In the genomic region with DNA sequence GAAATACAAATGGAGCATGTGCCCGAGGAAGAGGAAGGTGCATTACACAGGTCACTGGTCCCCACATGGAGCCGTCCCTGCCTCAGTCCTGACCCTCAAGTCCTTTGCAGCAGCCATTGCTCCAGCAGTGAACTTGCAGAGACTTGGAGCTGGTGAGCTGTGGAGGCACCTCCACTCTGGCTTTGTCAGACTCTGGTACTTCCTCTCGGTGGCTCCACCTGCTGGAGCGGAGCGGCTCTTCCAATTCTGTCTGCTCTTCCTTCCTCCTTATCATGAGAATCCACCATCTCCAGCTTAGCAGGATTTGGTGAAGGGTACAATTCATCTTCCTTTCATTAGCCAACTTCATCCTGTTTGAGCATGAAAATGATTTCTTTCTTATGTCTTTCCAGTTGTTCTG, we compare ENCODE assay signal across 8 mouse cellular contexts.
DNase-seq lines count a peak whose midpoint lies in the region; ATAC-seq and TF ChIP-seq lines count a peak whose summit lies in the region.

No protein-coding gene starts in this region.

- H3K4me2 ChIP-seq in kidney, postnatal 0 days (ENCODE audit: low read length) = no peak overlapping the region

- no peak for ATAC-seq in kidney, postnatal 0 days (replicated peaks; ENCODE audit: low FRiP score, low read depth)
- 0 out of 2 replicates have a peak, but pooled peaks have one; percentile 26 for ATAC-seq in megakaryocyte progenitor cell, adult 5-6 weeks (replicated peaks; ENCODE audit: poor library complexity)

- H3K9me3 ChIP-seq in kidney, postnatal 0 days (replicated peaks; ENCODE audit: low read length) = no peaks in the 10 kb centered on the region

- DNase-seq in gastrocnemius, adult 18-20 months (ENCODE audit: low spot score) = peak; percentile 6
- no peak for DNase-seq in gastrocnemius, adult 8-10 months (ENCODE audit: low spot score in 2 of 2)
- DNase-seq in testis, postnatal 14 days (ENCODE audit: low spot score) = no peak
- peak; percentile 59 for DNase-seq in kidney, postnatal 0 days (ENCODE audit: low spot score)
- DNase-seq in adipocyte (ENCODE audit: low spot score) = no peak

- no peak overlapping the region for H3K9ac ChIP-seq in kidney, postnatal 0 days (ENCODE audit: low read depth, low read length)

- no peaks in the 10 kb centered on the region for H3K4me1 ChIP-seq in testis, adult 2 months (ENCODE audit: control insufficient read depth, insufficient read depth, low read length)
- no peaks in the 10 kb centered on the region for H3K4me1 ChIP-seq in cortical plate, adult 2 months (ENCODE audit: control insufficient read depth, insufficient read depth, low read length)
- H3K4me1 ChIP-seq in kidney, postnatal 0 days (replicated peaks; ENCODE audit: insufficient read depth, low read length) = no peaks in the 10 kb centered on the region

- H3K4me3 ChIP-seq in testis, adult 2 months (ENCODE audit: control insufficient read depth, low read depth, low read length) = no peak overlapping the region
- no peak overlapping the region for H3K4me3 ChIP-seq in cortical plate, adult 2 months (ENCODE audit: insufficient read depth, low read length)
- H3K4me3 ChIP-seq in kidney, postnatal 0 days (replicated peaks; ENCODE audit: low read depth, low read length) = no peak overlapping the region

- WGBS in kidney, postnatal 0 days = 50% methylated on average over 5 of the region's 5 CpGs

- peak; percentile 29; the same call in 1 of the 2 replicates for TF ChIP-seq CTCF in testis, adult 2 months (IDR thresholded peaks at IDR 0.05; ENCODE audit: control insufficient read depth, insufficient read depth, insufficient replicate concordance, low read depth, low read length)
- TF ChIP-seq CTCF in cortical plate, adult 2 months (IDR thresholded peaks at IDR 0.05; ENCODE audit: extremely low read depth, insufficient read depth, low read length) = peak; percentile 37; the same call in 1 of the 2 replicates
- TF ChIP-seq CTCF in kidney, postnatal 0 days (IDR thresholded peaks at IDR 0.05; ENCODE audit: low read depth) = peak; percentile 65

- no peaks in the 10 kb centered on the region for H3K36me3 ChIP-seq in testis, adult 2 months (ENCODE audit: control insufficient read depth, insufficient read depth, low read length)
- H3K36me3 ChIP-seq in kidney, postnatal 0 days (ENCODE audit: insufficient read depth, low read length) = no peaks in the 10 kb centered on the region

- no peak overlapping the region for H3K27ac ChIP-seq in testis, adult 2 months (ENCODE audit: control insufficient read depth, insufficient read depth, low read depth, low read length)
- H3K27ac ChIP-seq in cortical plate, adult 2 months (ENCODE audit: insufficient read depth, low read length) = no peak overlapping the region
- no peak overlapping the region for H3K27ac ChIP-seq in kidney, postnatal 0 days

- H3K27me3 ChIP-seq in testis, adult 2 months (ENCODE audit: control insufficient read depth, insufficient read depth, low read length) = no peaks in the 10 kb centered on the region
- H3K27me3 ChIP-seq in kidney, postnatal 0 days (ENCODE audit: insufficient read depth, low read length) = no peaks in the 10 kb centered on the region

- no peak for TF ChIP-seq POLR2A in testis, adult 2 months (IDR thresholded peaks at IDR 0.05; ENCODE audit: control insufficient read depth, low read depth, low read length)
- TF ChIP-seq POLR2A in cortical plate, adult 2 months (IDR thresholded peaks at IDR 0.05; ENCODE audit: extremely low read depth, insufficient read depth, low read length) = no peak

Comparison
In these comparisons a context has a peak if more than half of its experiments do, and no peak if none do; other contexts are left out.
1. DNase-seq: peak in gastrocnemius, adult 18-20 months (single experiment) and kidney, postnatal 0 days (single experiment); none in gastrocnemius, adult 8-10 months (0 of 2), testis, postnatal 14 days (single experiment) and adipocyte (single experiment).
2. Peak in every context shown above with its lines, with median percentiles within 50 percentile points of each other: CTCF ChIP-seq.